Mouse (Mus musculus): ENCODE results near the gene Wipf1.

DNA sequence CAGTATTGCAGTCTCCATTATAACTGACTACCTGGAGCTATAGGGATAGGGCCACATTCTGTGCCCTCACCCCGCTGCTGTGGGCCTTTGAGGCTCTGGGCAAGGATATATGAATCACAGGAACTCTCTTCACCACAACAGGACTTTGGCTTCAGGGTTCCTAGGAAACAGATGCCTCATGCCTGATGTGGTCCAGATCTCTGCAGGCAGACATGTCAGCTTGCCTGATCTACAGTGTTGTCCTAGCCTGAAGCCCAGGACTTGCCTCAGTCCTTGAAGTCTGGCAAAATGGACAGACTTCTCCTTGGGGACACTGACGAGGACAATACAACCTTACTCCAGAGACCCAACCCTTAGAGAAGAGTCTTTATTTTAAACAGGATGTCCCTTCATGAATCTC, 11.2 kb downstream of the Wipf1 start:
- no peak for TF ChIP-seq CTCF (conservative IDR thresholded peaks at IDR 0.05; ENCODE audit: insufficient read depth, insufficient read length, low read depth, low read length)
- no peak for TF ChIP-seq POLR2A (IDR thresholded peaks at IDR 0.05; ENCODE audit: low read depth, low read length)

All from kidney, adult 2 months (tissue).